Comparison of ENCODE assay signal across 10 mouse cellular contexts in the genomic region with DNA sequence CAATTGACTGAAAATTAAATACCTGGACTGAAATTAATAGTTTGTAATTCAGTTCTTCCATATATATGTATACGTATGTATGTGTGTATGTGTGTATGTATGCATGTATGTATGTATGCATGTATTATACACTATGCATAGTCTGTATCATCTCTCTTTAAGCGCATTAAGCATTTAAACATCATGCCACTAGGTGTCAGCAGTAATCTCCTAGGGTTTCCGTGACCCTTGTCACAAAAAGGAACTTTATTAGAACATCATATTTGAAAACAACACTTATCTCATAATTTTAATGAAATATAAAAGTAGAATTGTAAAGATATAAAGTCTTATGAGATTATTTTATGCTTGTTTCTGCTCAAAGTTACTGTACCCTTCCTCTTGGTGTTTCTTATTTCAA.
DNase-seq lines count a peak whose midpoint lies in the region; ATAC-seq lines count a peak whose summit lies in the region.
"Had no signal": no experiment of that assay in that cellular context is flagged by ENCODE, and none has a peak within 500 bp of the region (broad histone marks: within the 10 kb centered on the region; RNA-seq: fewer than 3 reads in every experiment).

No protein-coding gene starts in this region.

- H3K27ac ChIP-seq in hindbrain, embryonic 14.5 days = no peak overlapping the region
- no peak overlapping the region for H3K27ac ChIP-seq in hindbrain, embryonic 12.5 days
- H3K27ac ChIP-seq: heart, embryonic 13.5 days; macrophage had no signal

- no peaks in the 10 kb centered on the region for H3K4me1 ChIP-seq in hindbrain, embryonic 14.5 days (replicated peaks; ENCODE audit: control insufficient read depth, insufficient read depth, low read length)
- no peaks in the 10 kb centered on the region for H3K4me1 ChIP-seq in hindbrain, embryonic 12.5 days
- H3K4me1 ChIP-seq: heart, embryonic 13.5 days had no signal

- no peak for ATAC-seq in hindbrain, embryonic 14.5 days (ENCODE audit: low FRiP score)
- ATAC-seq in hindbrain, embryonic 12.5 days (ENCODE audit: low FRiP score) = no peak

- H3K36me3 ChIP-seq in hindbrain, embryonic 14.5 days (replicated peaks; ENCODE audit: control insufficient read depth, insufficient read depth) = no peaks in the 10 kb centered on the region
- H3K36me3 ChIP-seq in hindbrain, embryonic 12.5 days = no peaks in the 10 kb centered on the region
- H3K36me3 ChIP-seq: heart, embryonic 13.5 days had no signal

- no peak overlapping the region for H3K4me3 ChIP-seq in hindbrain, embryonic 14.5 days (replicated peaks; ENCODE audit: low read length)
- H3K4me3 ChIP-seq in hindbrain, embryonic 12.5 days = no peak overlapping the region
- H3K4me3 ChIP-seq: heart, embryonic 13.5 days had no signal

- no peaks in the 10 kb centered on the region for H3K9me3 ChIP-seq in hindbrain, embryonic 14.5 days (ENCODE audit: control insufficient read depth, low read length)
- no peaks in the 10 kb centered on the region for H3K9me3 ChIP-seq in hindbrain, embryonic 12.5 days (replicated peaks)
- H3K9me3 ChIP-seq: heart, embryonic 13.5 days had no signal

- 30% methylated on average over 3 of the region's 3 CpGs for WGBS in hindbrain, embryonic 14.5 days
- 40% methylated on average over 3 of the region's 3 CpGs for WGBS in hindbrain, embryonic 12.5 days

- no peak overlapping the region for H3K4me2 ChIP-seq in hindbrain, embryonic 14.5 days (replicated peaks)
- H3K4me2 ChIP-seq in hindbrain, embryonic 12.5 days (replicated peaks) = no peak overlapping the region
- H3K4me2 ChIP-seq: heart, embryonic 13.5 days had no signal

- H3K9ac ChIP-seq in hindbrain, embryonic 14.5 days = no peak overlapping the region
- no peak overlapping the region for H3K9ac ChIP-seq in hindbrain, embryonic 12.5 days
- H3K9ac ChIP-seq: heart, embryonic 13.5 days had no signal

- no peaks in the 10 kb centered on the region for H3K27me3 ChIP-seq in hindbrain, embryonic 14.5 days (ENCODE audit: control insufficient read depth, insufficient read depth, low read length)
- no peaks in the 10 kb centered on the region for H3K27me3 ChIP-seq in hindbrain, embryonic 12.5 days
- H3K27me3 ChIP-seq: heart, embryonic 13.5 days had no signal

- DNase-seq in hindbrain, embryonic 14.5 days (ENCODE audit: low spot score) = peak; percentile 72
- DNase-seq in thymus, postnatal 14 days = peak; percentile 51
- no peak for DNase-seq in thymus, postnatal 36 days
- peak; percentile 81 for DNase-seq in induced T-regulatory cell, adult 2 months (ENCODE audit: low read depth)
- DNase-seq in urinary bladder, postnatal 25 days (ENCODE audit: low spot score) = no peak
- DNase-seq in gastrocnemius, adult 8-10 months (ENCODE audit: low spot score in 2 of 2) = no peak
- no peak for DNase-seq in left cerebral cortex, adult 18-20 months (ENCODE audit: low spot score in 2 of 2)

Comparison
In these comparisons a context has a peak if more than half of its experiments do, and no peak if none do; other contexts are left out.
1. DNase-seq: peak in hindbrain, embryonic 14.5 days (single experiment), thymus, postnatal 14 days (single experiment) and induced T-regulatory cell, adult 2 months (single experiment); none in thymus, postnatal 36 days (0 of 2), urinary bladder, postnatal 25 days (single experiment), gastrocnemius, adult 8-10 months (0 of 2) and left cerebral cortex, adult 18-20 months (0 of 2).